Mouse (Mus musculus) ES-Bruce4 (cell line): ENCODE data around the gene Arhgap31.

ENCODE experiments used
- CTCF ChIP-seq: IDR thresholded peaks from one replicate; pipeline ENCODE4 v1.8.1; 2011; ENCODE audit warnings: low read depth, low read length
- POLR2A ChIP-seq: IDR thresholded peaks from one replicate; pipeline ENCODE4 v1.8.1; 2011; ENCODE audit warnings: low read length; ENCODE audit not compliant: insufficient read depth

- TF ChIP-seq CTCF, result no peak
- TF ChIP-seq POLR2A, result no peak
These were observed 40.1 kb downstream of the Arhgap31 start for GRCm38 (mm10) chr16:38672947-38673346.
